Mouse (Mus musculus): ENCODE data around the gene Cemip.

- TF ChIP-seq POLR2A (IDR thresholded peaks at IDR 0.05; ENCODE audit: low read depth, low read length) (no peak), ZKSCAN1 (IDR thresholded peaks at IDR 0.05; ENCODE audit: borderline replicate concordance, low read depth, low read length) (no peak), POLR2AphosphoS2 (IDR thresholded peaks at IDR 0.05; ENCODE audit: low read depth, low read length) (no peak), E2F4 (IDR thresholded peaks at IDR 0.05; ENCODE audit: insufficient replicate concordance, low read depth, low read length) (no peak), ELF1 (IDR thresholded peaks at IDR 0.05; ENCODE audit: low read depth, low read length) (no peak)
These were observed 166.1 kb downstream of the Cemip start for GRCm38 (mm10) chr7:83920241-83920640.

All from CH12.LX (cell line).